Mouse (Mus musculus): ENCODE measurements around the gene Slc37a3. TPM values are rescaled to one million over a fixed set of nuclear protein-coding genes. Genes with fewer than 3 reads are reported as not detected.
A peak's percentile ranks its signal among the peaks of the same experiment; 100 is the strongest.
"Not testable (repeated sequence)": the region's sequence is repeated elsewhere in the genome, so short reads cannot be mapped to it uniquely, and the experiment has no call there.

Gene Slc37a3
- polyA plus RNA-seq, 1 experiment from 2014 or later: 58.2 TPM

DNA sequence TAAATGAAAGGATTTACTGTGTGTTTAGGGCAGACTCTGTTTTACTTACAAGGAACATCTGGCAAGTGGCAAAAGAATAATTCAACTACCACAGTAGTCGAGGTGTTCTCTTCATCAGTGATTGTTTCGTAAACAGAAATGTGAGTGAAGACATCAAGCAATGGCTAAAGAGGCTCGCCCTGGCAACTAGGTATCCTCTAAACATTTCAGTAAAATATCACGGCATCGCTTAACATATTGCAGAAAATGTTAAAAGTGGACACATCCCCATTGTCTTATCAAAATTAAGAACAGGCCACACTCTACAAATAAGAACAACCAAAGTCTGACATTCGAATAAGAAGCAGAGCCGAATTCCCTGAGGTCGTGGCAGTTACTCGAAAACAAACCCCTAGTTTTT lies 700 bp downstream of the Slc37a3 start:
- H3K4me2 ChIP-seq: peak overlapping the region; percentile 63
- peak overlapping the region; percentile 91 for H3K9ac ChIP-seq
- peaks cover 9% of the 10 kb centered on the region for H3K36me3 ChIP-seq
- no peak overlapping the region for H3K27ac ChIP-seq (replicated peaks)
- H3K9me3 ChIP-seq: no peaks in the 10 kb centered on the region
- no peak for ATAC-seq (ENCODE audit: low FRiP score, low read depth)
- H3K27me3 ChIP-seq: 0 out of 2 replicates have a peak, but pooled peaks cover 10% of the 10 kb centered on the region
- peak overlapping the region; percentile 91 for H3K4me3 ChIP-seq
- peaks cover 24% of the 10 kb centered on the region for H3K4me1 ChIP-seq (replicated peaks)
- 20% methylated on average over 9 of the region's 9 CpGs for WGBS

DNA sequence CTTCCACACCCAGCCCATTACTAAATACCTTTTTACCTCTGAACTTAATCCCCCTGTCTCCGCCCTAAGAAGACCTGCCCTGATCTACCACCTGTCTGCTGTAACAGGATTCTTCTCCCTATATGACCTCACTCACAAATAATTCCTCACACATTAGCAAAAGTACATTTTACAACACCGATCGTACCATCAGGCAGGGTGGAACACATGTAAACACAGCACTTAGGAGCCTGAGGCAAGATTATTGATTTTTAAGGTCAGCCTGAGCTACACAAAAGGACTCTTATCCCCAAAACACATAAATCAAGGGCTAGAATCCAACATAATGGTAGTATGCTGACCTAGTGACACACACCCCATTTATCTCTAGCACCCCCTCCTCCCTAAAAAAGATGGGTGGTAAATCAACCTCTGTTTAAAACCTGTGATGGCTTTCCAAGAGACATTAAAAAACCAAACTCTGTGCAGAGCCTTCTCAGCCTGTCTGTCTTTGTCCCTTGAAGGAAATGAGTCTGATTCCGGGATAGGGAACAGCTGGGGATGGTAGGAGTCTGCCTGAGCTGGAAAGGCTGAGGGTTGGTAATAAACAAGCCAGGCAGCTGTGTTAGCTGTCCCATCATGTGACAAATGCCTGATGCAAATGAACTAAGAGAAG lies 4.0 kb downstream of the Slc37a3 start:
- H3K4me2 ChIP-seq: no peak overlapping the region

DNA sequence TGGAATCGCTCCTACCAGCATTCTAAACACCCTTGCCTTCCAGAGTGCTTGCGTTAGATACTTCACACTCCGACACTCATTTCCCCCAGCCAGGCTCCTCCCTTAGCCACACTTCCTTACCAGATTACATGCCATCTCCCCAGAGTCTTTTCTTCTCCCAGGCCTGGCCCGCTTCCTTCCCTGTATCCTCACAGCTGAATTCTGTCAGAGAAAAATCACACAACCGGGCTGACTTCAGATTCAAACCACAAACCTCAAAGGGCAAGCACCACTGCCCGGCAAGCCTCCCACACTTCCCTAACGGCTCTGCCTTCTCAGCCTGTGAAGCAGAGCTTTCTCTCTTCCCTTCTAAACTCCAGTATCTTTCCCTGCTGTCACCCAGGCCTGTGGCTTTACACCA lies 4.7 kb downstream of the Slc37a3 start:
- peaks cover 22% of the 10 kb centered on the region for H3K4me1 ChIP-seq (replicated peaks)
- H3K9me3 ChIP-seq: no peaks in the 10 kb centered on the region
- no peak overlapping the region for H3K27ac ChIP-seq (replicated peaks)
- no peak overlapping the region for H3K4me2 ChIP-seq
- peaks cover 9% of the 10 kb centered on the region for H3K36me3 ChIP-seq
- ATAC-seq (ENCODE audit: low FRiP score, low read depth): no peak
- no peak overlapping the region for H3K4me3 ChIP-seq
- no peaks in the 10 kb centered on the region for H3K27me3 ChIP-seq
- WGBS: 56% methylated on average over 7 of the region's 7 CpGs
- H3K9ac ChIP-seq: no peak overlapping the region

More for the DNA sequence above, 4.0 kb downstream of the Slc37a3 start:
- H3K4me3 ChIP-seq: no peak overlapping the region
- H3K27ac ChIP-seq (replicated peaks): no peak overlapping the region
- peaks cover 24% of the 10 kb centered on the region for H3K4me1 ChIP-seq (replicated peaks)
- no peak for ATAC-seq (ENCODE audit: low FRiP score, low read depth)
- H3K9ac ChIP-seq: no peak overlapping the region
- no peaks in the 10 kb centered on the region for H3K27me3 ChIP-seq
- H3K36me3 ChIP-seq: peaks cover 9% of the 10 kb centered on the region
- 66% methylated on average over 4 of the region's 4 CpGs for WGBS
- no peaks in the 10 kb centered on the region for H3K9me3 ChIP-seq

DNA sequence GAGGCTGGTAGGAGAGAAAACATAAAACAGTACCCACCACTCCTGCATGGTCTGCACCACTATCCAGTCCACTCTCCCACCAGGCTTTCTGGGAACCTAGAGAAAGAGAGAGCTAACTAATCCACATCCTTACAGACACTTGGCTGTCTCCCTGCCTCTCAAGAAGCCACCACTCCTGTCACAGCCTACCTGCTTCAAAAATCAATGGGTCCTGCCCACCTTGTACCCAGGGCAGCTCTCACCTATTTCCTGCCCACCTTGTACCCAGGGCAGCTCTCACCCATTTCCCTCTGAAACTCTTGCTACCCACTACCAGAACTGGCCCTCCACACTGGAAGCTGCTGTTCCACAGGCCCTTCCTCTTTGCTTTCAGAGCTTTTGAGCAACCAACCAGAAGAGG lies 5.4 kb downstream of the Slc37a3 start:
- Histone ChIP-seq H3K36me3 (peaks cover 9% of the 10 kb centered on the region), H3K27me3 (no peaks in the 10 kb centered on the region), H3K4me3 (no peak overlapping the region), H3K9me3 (no peaks in the 10 kb centered on the region), H3K4me1 (replicated peaks) (peaks cover 20% of the 10 kb centered on the region), H3K4me2 (no peak overlapping the region), H3K27ac (replicated peaks) (no peak overlapping the region), H3K9ac (no peak overlapping the region)
- ATAC-seq (ENCODE audit: low FRiP score, low read depth): no peak

DNA sequence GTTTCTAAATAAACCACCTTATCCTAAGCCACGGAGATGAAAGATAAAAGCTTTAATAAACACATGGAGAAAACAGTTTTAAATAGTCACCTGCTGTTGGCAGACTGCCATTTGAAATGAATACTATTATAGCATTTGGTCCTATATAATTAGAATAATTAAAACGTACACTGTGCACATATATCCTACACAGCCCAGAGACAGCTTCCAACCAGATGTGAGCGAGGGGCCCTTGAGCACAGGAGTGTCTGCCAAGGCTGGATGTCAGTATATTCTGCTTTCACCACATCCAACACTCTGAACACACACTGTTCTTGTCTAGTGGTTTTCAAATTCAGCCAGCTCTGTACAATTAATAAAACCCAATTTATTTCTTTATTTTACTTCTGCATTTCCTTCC lies 7.8 kb downstream of the Slc37a3 start:
- H3K36me3 ChIP-seq: peaks cover 21% of the 10 kb centered on the region

DNA sequence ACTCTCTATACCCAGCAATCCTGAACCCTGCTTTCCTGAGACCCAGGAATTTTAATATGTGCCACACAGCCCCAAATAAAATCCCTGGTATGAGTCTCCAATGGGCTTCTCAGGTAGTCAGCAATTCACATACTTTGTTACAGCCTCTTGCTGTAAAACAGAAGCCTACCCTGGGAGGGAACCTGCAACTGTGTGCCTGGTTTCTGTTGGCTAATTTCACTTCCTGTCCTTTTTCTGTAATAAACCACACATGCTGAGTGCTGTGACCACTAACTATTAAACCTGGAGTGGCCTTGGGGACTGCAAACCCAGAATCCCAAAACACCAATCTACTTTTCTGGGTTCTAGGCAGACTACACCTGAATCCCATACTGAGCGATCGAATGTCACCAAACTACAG lies 14.8 kb downstream of the Slc37a3 start:
- no peaks in the 10 kb centered on the region for H3K4me1 ChIP-seq (replicated peaks)
- no peak overlapping the region for H3K27ac ChIP-seq (replicated peaks)
- no peak overlapping the region for H3K9ac ChIP-seq
- 98% methylated on average over 2 of the region's 2 CpGs for WGBS
- no peak for ATAC-seq (ENCODE audit: low FRiP score, low read depth)
- peaks cover 49% of the 10 kb centered on the region for H3K36me3 ChIP-seq
- no peaks in the 10 kb centered on the region for H3K27me3 ChIP-seq
- H3K4me2 ChIP-seq: no peak overlapping the region
- no peak overlapping the region for H3K4me3 ChIP-seq
- no peaks in the 10 kb centered on the region for H3K9me3 ChIP-seq

More for the DNA sequence above, 7.8 kb downstream of the Slc37a3 start:
- Histone ChIP-seq H3K4me3 (no peak overlapping the region), H3K9me3 (no peaks in the 10 kb centered on the region), H3K4me1 (replicated peaks) (0 out of 2 replicates have a peak, but pooled peaks cover 5% of the 10 kb centered on the region), H3K9ac (no peak overlapping the region), H3K4me2 (no peak overlapping the region), H3K27me3 (no peaks in the 10 kb centered on the region), H3K27ac (replicated peaks) (no peak overlapping the region)
- WGBS: 77% methylated on average over 3 of the region's 3 CpGs
- no peak for ATAC-seq (ENCODE audit: low FRiP score, low read depth)

DNA sequence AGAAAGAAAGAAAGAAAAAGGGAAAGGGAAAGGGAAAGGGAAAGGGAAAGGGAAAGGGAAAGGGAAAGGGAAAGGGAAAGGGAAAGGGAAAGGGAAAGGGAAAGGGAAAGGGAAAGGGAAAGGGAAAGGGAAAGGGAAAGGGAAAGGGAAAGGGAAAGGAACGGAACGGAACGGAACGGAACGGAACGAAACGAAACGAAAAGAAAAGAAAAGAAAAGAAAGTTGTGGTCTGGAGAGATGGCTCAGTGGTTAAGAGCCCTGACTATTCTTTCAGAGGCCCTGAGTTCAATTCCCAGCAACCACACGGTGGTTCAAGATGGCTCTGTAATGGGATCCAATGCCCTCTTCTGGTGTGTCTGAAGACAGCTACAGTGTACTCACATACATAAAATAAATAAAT lies 18.3 kb downstream of the Slc37a3 start:
- H3K4me3 ChIP-seq; H3K4me1 ChIP-seq (replicated peaks); H3K9me3 ChIP-seq; H3K27ac ChIP-seq (replicated peaks); H3K4me2 ChIP-seq; H3K9ac ChIP-seq; H3K27me3 ChIP-seq; ATAC-seq (ENCODE audit: low FRiP score, low read depth): not testable (repeated sequence)
- peaks cover 58% of the 10 kb centered on the region for H3K36me3 ChIP-seq
- 98% methylated on average over 9 of the region's 9 CpGs for WGBS

DNA sequence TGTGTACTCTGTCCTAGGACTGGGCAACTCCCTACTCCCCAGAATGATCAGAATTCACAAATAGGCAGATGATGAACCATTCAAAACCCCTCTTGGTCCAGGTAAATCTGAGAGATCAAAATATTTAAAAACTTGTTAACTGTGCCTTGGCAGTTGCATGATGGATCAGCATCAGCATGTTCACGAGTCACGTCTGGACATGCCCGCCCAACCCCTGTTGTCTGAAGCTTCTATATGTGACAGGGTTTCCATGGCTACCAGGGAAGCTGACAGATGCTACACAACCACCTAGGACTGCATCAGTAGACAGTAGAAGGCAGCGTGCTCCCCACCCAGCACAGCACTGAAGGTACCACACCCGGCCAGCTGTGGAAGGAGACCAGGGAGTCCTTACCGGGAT lies 28.5 kb downstream of the Slc37a3 start:
- Histone ChIP-seq H3K4me3 (no peak overlapping the region), H3K9me3 (no peaks in the 10 kb centered on the region), H3K9ac (no peak overlapping the region), H3K27me3 (no peaks in the 10 kb centered on the region), H3K4me1 (replicated peaks) (peaks cover 14% of the 10 kb centered on the region), H3K36me3 (peaks cover 38% of the 10 kb centered on the region), H3K27ac (replicated peaks) (no peak overlapping the region), H3K4me2 (no peak overlapping the region)
- 56% methylated on average over 6 of the region's 6 CpGs for WGBS
- ATAC-seq (ENCODE audit: low FRiP score, low read depth): 0 out of 2 replicates have a peak, but pooled peaks have one; percentile 35

DNA sequence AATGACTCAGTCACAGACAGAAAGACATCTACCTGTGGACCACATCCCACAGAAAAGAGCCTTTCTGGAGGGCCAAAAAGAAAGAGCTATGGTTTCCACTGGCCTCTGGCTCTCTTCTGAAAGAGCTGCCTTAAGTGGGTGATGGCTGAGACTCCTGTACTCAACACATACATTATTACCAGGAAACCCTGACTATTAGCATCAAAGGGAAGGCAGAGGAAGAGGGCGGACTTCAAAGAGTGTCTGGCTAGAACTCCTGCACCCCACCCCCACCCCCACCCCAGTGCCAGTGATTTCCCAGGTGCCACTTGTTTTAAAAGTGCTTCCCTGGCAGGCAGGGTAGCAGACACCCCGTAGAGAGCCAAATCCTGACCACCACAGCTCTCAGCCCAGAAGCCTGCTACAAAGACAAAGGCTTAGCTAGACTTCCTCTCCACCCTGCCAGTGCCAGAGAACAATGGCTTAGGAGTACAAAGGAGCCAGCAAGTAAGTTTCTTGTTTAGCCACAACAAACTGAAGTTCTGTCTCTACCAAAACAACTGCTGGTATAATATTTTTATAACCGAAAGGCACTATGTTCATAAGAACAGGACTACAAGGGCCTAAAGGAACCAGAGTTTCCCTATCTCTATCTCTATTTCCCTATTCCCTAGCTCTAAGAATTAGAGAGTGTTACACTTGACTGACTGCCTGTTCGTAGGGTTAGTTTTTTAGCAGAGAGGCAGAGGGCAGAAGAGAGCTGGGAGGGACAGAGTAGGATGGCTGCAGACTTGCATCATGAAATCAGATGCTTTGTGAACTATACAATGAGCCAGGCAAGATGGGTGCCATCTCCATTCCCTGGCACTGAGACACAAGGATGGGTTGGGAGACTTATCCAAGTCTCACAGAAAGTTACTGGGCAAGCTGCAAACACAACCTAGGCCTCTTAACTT lies 29.3 kb downstream of the Slc37a3 start:
- peak overlapping the region; percentile 50 for H3K27ac ChIP-seq (replicated peaks)
- peaks cover 40% of the 10 kb centered on the region for H3K36me3 ChIP-seq
- WGBS: 23% methylated on average over 4 of the region's 4 CpGs
- H3K9ac ChIP-seq: no peak overlapping the region
- no peak overlapping the region for H3K4me2 ChIP-seq
- ATAC-seq (ENCODE audit: low FRiP score, low read depth): no peak
- no peak overlapping the region for H3K4me3 ChIP-seq
- no peaks in the 10 kb centered on the region for H3K9me3 ChIP-seq
- peaks cover 14% of the 10 kb centered on the region for H3K4me1 ChIP-seq (replicated peaks)
- no peaks in the 10 kb centered on the region for H3K27me3 ChIP-seq

DNA sequence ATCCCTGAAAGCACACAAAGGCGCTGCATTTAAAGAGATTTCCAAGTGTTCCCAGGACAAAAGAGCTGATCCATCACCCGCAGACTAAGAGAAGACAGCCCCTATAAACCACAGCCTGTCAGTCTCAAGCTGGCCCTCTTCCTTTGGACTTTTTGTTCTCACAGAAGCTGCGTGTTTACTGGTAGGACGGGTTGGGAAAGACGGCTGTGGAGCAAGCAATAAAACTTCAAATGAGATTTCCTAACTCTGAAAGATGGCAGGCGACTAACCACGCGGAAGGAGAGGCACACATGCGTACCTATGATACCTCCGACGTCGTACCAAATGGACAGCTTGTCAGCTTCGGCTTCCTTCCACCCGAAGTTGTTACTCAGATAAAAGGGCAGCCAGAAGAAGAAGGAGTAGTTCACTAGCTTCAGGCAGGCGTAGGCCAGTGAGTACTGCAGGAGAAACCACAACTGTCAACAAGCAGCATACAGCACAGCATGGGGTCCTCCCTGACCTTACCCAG lies 30.4 kb downstream of the Slc37a3 start:
- no peaks in the 10 kb centered on the region for H3K9me3 ChIP-seq
- no peak overlapping the region for H3K9ac ChIP-seq
- peaks cover 14% of the 10 kb centered on the region for H3K4me1 ChIP-seq (replicated peaks)
- H3K36me3 ChIP-seq: peaks cover 43% of the 10 kb centered on the region
- no peak overlapping the region for H3K4me3 ChIP-seq
- no peak for ATAC-seq (ENCODE audit: low FRiP score, low read depth)
- peak overlapping the region; percentile 27; the same call in 1 of the 2 replicates for H3K27ac ChIP-seq (replicated peaks)
- no peaks in the 10 kb centered on the region for H3K27me3 ChIP-seq
- no peak overlapping the region for H3K4me2 ChIP-seq
- WGBS: 11% methylated on average over 15 of the region's 15 CpGs

DNA sequence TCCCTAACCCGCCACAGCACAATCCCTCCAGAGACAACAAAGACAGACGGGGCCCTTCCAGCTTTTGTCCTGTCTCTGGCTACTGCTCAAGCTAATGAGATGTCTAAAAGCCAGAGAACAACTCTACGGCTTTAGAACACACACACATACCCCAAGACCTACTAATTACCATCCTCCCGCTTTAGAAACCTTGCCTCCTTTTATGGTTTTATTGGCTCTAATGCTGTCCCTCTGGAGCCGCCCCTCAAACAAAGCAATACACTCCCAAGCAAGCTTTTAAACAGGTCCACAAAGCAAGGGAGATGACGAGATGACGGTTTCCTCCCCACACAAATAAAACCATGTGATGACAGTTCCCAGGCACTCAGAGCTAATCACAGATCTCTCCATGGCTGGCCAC lies 32.0 kb downstream of the Slc37a3 start:
- 25% methylated on average over 7 of the region's 7 CpGs for whole genome bisulfite sequencing
- no peak overlapping the region for H3K9ac ChIP-seq
- no peak overlapping the region for H3K4me3 ChIP-seq
- no peak for ATAC-seq (ENCODE audit: low FRiP score, low read depth)
- no peak overlapping the region for H3K4me2 ChIP-seq
- no peaks in the 10 kb centered on the region for H3K27me3 ChIP-seq
- H3K9me3 ChIP-seq: no peaks in the 10 kb centered on the region
- no peak overlapping the region for H3K27ac ChIP-seq (replicated peaks)
- peaks cover 36% of the 10 kb centered on the region for H3K36me3 ChIP-seq
- H3K4me1 ChIP-seq (replicated peaks): peaks cover 14% of the 10 kb centered on the region

DNA sequence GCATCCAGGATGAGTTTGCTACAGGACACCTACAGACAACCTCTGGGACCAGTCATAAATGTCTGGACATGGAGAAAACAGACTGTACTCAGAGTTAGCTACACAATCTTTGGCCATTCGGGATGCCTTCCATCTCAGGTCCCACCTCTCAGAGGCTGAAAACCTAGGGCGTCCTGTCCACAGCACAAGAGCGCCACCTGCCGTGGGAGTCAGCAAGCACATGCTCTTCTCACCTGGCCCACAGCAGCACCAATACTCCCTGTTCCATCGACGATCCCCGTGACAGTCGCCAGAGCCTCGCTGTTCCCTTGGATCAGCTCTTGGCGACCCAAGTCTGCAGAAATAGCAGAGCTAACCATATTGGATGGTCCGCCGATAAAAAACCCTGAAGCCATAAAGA lies 33.5 kb downstream of the Slc37a3 start:
- no peak overlapping the region for H3K27ac ChIP-seq (replicated peaks)
- H3K36me3 ChIP-seq: peaks cover 24% of the 10 kb centered on the region
- H3K27me3 ChIP-seq: no peaks in the 10 kb centered on the region
- H3K4me2 ChIP-seq: no peak overlapping the region
- no peak overlapping the region for H3K4me3 ChIP-seq
- no peaks in the 10 kb centered on the region for H3K9me3 ChIP-seq
- H3K9ac ChIP-seq: no peak overlapping the region
- peak; percentile 70; the same call in 1 of the 2 replicates for ATAC-seq (ENCODE audit: low FRiP score, low read depth)
- H3K4me1 ChIP-seq (replicated peaks): peaks cover 14% of the 10 kb centered on the region
- 26% methylated on average over 12 of the region's 12 CpGs for WGBS
